Mouse (Mus musculus) thymus, postnatal 4 days (tissue): ENCODE data around the gene Lrrc28.
"Not testable (repeated sequence)": the region's sequence is repeated elsewhere in the genome, so short reads cannot be mapped to it uniquely, and the experiment has no call there.

ENCODE experiments used
- DNase-seq: peaks from one replicate; pipeline ENCODE4 v3.0.0; 2021

The Lrrc28 gene

GRCm38 (mm10) chr7:67525886-67526580, 119.0 kb downstream of the Lrrc28 start:
- no peak for DNase-seq

GRCm38 (mm10) chr7:67524069-67524468, 121.0 kb downstream of the Lrrc28 start:
- DNase-seq: not testable (repeated sequence)

GRCm38 (mm10) chr7:67523400-67523799, 121.7 kb downstream of the Lrrc28 start:
- no peak for DNase-seq

GRCm38 (mm10) chr7:67521731-67522130, 123.3 kb downstream of the Lrrc28 start:
- not testable (repeated sequence) for DNase-seq

- DNase-seq: peak; percentile 62
These were observed 124.1 kb downstream of the Lrrc28 start for GRCm38 (mm10) chr7:67520959-67521358.

- no peak for DNase-seq
These were observed 125.1 kb downstream of the Lrrc28 start for GRCm38 (mm10) chr7:67520001-67520400.

GRCm38 (mm10) chr7:67515621-67516020, 129.4 kb downstream of the Lrrc28 start:
- no peak for DNase-seq

- no peak for DNase-seq
These were observed 130.2 kb downstream of the Lrrc28 start for GRCm38 (mm10) chr7:67514893-67515292.

GRCm38 (mm10) chr7:67514380-67514779, 130.7 kb downstream of the Lrrc28 start:
- DNase-seq: no peak

- DNase-seq: no peak
These were observed 131.4 kb downstream of the Lrrc28 start for GRCm38 (mm10) chr7:67513656-67514055.

- peak; percentile 49 for DNase-seq
These were observed 133.5 kb downstream of the Lrrc28 start for GRCm38 (mm10) chr7:67511606-67512005.

- peak; percentile 72 for DNase-seq
These were observed 141.6 kb downstream of the Lrrc28 start for GRCm38 (mm10) chr7:67503281-67504010.

GRCm38 (mm10) chr7:67502631-67503030, 142.4 kb downstream of the Lrrc28 start:
- no peak for DNase-seq

- DNase-seq: no peak
These were observed 144.2 kb downstream of the Lrrc28 start for GRCm38 (mm10) chr7:67500878-67501277.

- peak; percentile 76 for DNase-seq
These were observed 144.8 kb downstream of the Lrrc28 start for GRCm38 (mm10) chr7:67500076-67500828.

GRCm38 (mm10) chr7:67499516-67499915, 145.6 kb downstream of the Lrrc28 start:
- DNase-seq: no peak

GRCm38 (mm10) chr7:67493795-67494687, 151.0 kb downstream of the Lrrc28 start:
- DNase-seq: peak; percentile 63

GRCm38 (mm10) chr7:67487889-67488411, 157.1 kb downstream of the Lrrc28 start:
- DNase-seq: no peak

- DNase-seq: no peak
These were observed 157.9 kb downstream of the Lrrc28 start for GRCm38 (mm10) chr7:67486925-67487760.

- DNase-seq: no peak
These were observed 158.7 kb downstream of the Lrrc28 start for GRCm38 (mm10) chr7:67486417-67486816.

GRCm38 (mm10) chr7:67483698-67484097, 161.4 kb downstream of the Lrrc28 start:
- DNase-seq: no peak
